Mouse (Mus musculus): ENCODE data around the gene Zfp710.

Zfp710 gene

DNA sequence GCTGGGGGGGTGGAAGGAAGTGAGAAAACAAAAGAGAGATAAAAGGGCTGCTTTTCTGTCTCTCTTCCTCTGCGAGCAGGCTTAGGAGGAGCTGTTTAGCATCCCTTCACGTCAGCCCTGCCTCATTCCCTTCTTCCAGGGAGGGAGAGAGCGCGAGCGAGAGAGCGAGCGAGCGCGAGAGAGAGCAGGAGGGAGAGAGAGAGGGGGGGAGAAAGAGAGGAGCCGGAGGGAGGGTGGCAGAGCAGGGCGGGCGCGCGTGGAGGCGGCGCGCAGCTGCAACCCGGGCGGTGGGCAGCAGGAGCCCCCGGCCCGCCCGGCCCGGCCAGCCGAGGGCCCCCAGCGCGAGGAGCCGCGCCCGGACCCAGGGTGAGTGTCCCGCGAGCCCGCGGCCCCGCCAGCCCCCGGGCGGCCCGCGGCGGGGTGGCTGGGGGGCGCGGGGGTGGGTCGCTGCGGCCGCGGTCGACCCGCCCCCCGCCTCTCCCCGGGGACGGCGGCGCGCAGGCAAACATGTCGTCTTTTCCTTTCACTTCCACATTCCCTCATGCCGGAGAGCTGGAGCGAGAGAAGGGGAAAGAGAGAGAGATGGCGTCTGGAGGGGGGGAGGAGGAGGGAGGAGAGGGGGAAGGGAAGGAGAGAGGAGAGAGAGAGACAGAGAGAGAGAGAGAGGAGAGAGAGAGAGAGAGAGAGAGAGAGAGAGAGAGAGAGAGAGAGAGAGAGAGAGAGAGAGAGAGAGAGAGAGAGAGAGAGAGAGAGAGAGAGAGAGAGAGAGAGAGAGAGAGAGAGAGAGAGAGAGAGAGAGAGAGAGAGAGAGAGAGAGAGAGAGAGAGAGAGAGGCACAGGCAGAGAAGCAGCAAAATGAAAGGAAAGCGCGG, 1.7 kb downstream of the Zfp710 start:
- CTCF ChIA-PET = interaction anchor here (0.7 to 0.8 kb wide), 2 partner anchors 58 to 216 kb away, joined by 3 to 11 read pairs; no protein-coding TSS in a partner anchor

- CTCF ChIA-PET = interaction anchor here (0.5 to 1.0 kb wide), 3 partner anchors 9 to 57 kb away, joined by 4 to 11 read pairs (median 5); no protein-coding TSS in a partner anchor
Observed at GRCm38 (mm10) chr7:80026990-80027635, 2.5 kb downstream of the Zfp710 start.

- CTCF ChIA-PET = interaction anchor here (0.5 to 1.0 kb wide), 3 partner anchors 8 to 56 kb away, joined by 3 to 5 read pairs (median 4); no protein-coding TSS in a partner anchor
Observed at GRCm38 (mm10) chr7:80027636-80028417, 3.2 kb downstream of the Zfp710 start.

DNA sequence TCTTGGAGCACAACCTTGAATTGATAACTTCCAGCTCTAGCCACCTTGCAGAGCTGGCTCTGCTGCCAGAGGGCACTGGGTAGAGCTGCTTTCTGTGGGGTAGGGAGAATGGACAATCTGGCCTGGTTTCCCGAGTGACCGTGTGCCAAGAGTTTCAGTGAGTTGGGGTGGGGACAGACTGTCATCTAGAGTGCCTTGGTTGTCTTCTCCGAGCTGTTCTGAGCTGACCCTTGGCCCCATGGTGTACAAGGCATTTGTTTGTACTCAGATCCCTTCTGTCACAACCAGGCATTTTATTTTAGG, 3.8 kb downstream of the Zfp710 start:
- CTCF ChIA-PET = interaction anchor here (0.6 kb wide), 2 partner anchors 19 to 20 kb away, joined by 3 to 5 read pairs; no protein-coding TSS in a partner anchor

DNA sequence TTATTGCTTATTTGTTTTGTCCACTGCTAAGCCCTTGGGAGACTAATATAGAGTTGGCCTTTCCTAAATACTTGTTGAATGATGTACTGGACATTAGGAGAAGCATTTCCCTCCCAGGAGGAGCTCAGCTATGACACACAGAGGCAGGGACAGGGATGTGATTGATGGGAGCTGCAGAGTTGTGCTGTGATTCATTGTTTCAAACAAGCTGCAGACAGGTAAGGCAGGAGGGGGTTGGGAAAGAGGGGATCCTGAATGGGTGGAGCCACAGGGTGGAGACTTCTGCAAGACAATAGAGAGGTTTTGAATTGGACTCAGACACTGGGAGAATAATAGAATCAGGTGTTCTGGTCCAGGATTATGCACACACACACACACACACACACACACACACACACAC, 5.4 kb downstream of the Zfp710 start:
- CTCF ChIA-PET = interaction anchor here (0.9 kb wide), 1 partner anchor 47 kb away, joined by 6 read pairs; no protein-coding TSS in a partner anchor

GRCm38 (mm10) chr7:80030486-80030885, 5.9 kb downstream of the Zfp710 start:
- CTCF ChIA-PET = interaction anchor here (0.6 to 0.9 kb wide), 2 partner anchors 47 to 149 kb away, joined by 4 to 6 read pairs; no protein-coding TSS in a partner anchor

GRCm38 (mm10) chr7:80030987-80031386, 6.4 kb downstream of the Zfp710 start:
- CTCF ChIA-PET = interaction anchor here (0.6 kb wide), 1 partner anchor 148 kb away, joined by 4 read pairs; no protein-coding TSS in a partner anchor

GRCm38 (mm10) chr7:80031478-80031877, 6.9 kb downstream of the Zfp710 start:
- CTCF ChIA-PET = interaction anchor here (0.5 to 0.6 kb wide), 2 partner anchors 20 to 148 kb away, joined by 3 to 4 read pairs; no protein-coding TSS in a partner anchor

GRCm38 (mm10) chr7:80032216-80033052, 7.8 kb downstream of the Zfp710 start:
- CTCF ChIA-PET = interaction anchor here (0.5 to 0.7 kb wide), 4 partner anchors 21 to 758 kb away, joined by 3 to 4 read pairs (median 3); no protein-coding TSS in a partner anchor

DNA sequence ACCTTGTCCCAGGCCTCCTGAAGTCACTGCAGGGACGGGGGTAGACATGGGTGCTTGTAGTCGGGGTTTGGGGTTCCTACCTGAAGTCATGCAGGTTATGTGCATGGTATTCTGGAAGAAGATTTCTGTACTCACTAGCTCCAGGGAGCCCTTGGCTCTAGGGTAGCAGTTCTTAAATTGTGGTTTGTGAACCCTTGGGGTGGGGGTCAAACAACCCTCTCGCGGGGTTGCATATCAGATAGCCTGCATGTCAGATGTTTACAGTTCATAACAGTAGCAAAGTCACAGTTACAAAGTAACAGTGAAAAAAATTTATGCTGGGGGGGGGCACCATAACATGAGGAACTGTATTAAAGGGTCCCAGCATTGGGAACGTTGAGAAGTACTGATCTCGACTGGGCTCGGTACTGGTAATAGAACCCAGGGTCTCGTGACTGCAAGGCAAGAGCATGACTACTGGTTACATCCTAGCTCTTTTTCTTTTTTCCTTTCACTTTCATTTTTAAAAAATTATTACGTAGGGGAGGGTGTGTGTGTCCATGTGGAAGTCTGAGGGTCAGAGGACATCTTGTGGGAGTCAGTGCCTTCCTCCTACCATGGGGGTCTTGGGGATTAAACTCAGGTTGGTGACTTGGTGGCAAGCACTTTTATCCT, 8.6 kb downstream of the Zfp710 start:
- CTCF ChIA-PET = interaction anchor here (0.6 to 0.7 kb wide), 2 partner anchors 247 to 757 kb away, joined by 3 read pairs; no protein-coding TSS in a partner anchor

DNA sequence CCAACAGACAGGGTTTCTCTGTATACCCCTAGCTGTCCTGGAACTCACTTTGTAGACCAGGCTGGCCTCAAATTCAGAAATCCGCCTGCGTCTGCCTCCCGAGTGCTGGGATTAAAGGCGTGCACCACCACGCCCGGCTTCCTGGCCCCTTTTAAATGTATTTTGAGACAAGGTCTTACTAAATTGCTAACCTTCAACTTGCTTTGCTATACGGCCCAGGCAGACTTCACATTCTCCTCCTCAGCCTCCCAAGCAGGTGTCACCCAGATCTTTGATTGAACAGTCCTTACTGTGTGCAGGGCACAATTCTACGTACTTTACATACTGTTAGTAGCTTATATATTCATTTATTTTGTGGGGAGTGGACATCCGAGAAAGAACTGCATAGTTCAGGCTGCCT, 9.2 kb downstream of the Zfp710 start:
- CTCF ChIA-PET = no interaction called here

DNA sequence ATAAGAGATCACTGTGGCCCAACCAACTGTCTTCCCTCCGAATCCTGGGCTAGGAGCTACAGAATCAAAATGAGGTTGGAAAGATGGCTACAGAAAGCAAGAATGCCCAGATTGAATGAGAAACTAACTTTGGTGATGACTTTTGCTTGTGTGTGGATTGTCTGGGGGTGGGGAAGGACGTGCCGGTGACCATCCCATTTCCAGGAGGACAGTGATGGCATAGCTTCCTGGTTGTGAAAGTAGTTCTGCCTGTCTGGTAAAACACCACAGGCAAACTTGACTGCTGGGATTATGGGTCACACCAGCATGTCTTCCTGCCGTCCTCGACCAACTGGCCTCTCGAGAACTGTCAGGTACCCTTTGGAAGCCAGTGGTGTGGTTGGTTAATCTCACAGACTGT, 10.5 kb downstream of the Zfp710 start:
- CTCF ChIA-PET = interaction anchor here (0.6 kb wide), 1 partner anchor 45 kb away, joined by 3 read pairs; no protein-coding TSS in a partner anchor

GRCm38 (mm10) chr7:80035748-80036147, 11.1 kb downstream of the Zfp710 start:
- CTCF ChIA-PET = interaction anchor here (0.6 to 1.3 kb wide), 2 partner anchors 8 to 46 kb away, joined by 3 to 5 read pairs; no protein-coding TSS in a partner anchor

DNA sequence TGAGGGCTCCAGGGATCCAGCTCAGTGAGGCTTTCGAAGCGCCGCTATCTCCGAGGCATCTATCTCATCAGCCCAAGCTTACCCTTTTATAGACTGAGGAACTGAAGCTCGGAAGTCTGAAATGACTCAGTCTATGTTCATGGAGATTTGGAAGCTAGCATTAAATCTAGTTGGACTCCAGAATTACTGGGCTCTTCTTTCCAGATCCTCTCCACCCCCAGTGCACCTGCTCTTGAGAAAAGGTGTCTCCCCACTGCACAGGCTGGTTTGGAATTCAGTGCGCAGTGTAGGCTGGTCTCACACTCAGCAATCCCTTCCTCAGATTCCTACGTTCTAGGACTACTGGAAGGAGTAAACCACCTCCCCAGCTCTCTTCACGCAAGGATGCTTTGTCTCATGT, 15.1 kb downstream of the Zfp710 start:
- CTCF ChIA-PET = no interaction called here

GRCm38 (mm10) chr7:80044170-80044569, 19.6 kb downstream of the Zfp710 start:
- CTCF ChIA-PET = interaction anchor here (0.6 to 1.1 kb wide), 3 partner anchors 8 to 294 kb away, joined by 3 to 5 read pairs (median 4); no protein-coding TSS in a partner anchor

DNA sequence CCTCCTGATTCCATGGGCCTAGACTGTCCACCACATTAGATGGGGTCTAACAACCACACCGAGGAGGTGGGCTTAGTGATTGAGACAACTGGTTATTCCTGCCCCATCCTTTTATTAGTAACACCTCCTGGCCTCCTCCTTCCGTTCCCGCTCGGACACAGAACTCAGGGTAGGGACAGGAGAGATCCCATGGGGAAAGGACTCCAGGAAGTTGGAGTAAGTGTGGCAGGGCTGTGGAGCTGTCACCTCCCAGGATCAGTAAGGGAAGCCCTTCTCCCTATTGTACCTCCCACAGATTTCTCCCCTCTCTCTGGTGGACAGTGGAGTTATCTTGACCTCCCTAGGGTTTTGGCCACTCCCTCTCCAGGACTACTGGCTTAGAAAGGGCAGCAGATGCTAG, 22.4 kb downstream of the Zfp710 start:
- CTCF ChIA-PET = interaction anchor here (0.6 kb wide), 1 partner anchor 772 kb away, joined by 6 read pairs; no protein-coding TSS in a partner anchor

DNA sequence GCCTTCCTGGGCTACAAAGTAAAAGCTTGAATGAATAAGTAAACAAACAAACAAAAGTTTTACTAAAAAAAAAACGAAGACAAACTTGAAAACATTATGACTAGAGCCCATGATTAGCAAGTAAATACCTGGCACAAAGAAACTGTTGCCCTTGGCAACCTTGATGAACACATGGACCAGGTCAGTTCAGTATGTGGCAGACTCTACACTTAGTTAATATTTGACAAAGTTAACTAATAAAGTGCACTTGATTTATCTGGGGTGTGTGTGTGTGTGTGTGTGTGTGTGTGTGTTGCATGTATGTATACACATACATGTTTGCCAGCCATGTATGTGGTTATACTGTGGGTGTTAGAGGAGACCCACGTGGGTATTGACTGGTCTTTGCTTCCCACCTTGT, 25.1 kb downstream of the Zfp710 start:
- CTCF ChIA-PET = interaction anchor here (0.7 to 1.0 kb wide), 2 partner anchors 25 to 32 kb away, joined by 3 read pairs; no protein-coding TSS in a partner anchor

DNA sequence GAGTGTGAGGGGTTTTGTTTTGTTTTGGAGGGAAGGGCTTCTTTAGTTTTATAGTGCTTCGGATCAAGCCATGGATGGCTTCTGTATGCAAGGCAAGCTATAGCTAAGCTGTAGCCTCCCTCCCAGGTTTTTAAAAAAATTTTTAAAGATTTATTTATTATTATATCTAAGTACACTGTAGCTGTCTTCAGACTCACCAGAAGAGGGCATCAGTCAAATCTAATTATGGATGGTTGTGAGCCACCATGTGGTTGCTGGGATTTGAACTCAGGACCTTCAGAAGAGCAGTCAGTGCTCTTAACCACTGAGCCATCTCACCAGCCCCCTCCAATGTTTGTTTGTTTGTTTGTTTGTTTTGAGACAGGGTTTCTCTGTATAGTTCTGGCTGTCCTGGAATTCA, 25.8 kb downstream of the Zfp710 start:
- CTCF ChIA-PET = interaction anchor here (0.7 kb wide), 1 partner anchor 31 kb away, joined by 3 read pairs; no protein-coding TSS in a partner anchor

DNA sequence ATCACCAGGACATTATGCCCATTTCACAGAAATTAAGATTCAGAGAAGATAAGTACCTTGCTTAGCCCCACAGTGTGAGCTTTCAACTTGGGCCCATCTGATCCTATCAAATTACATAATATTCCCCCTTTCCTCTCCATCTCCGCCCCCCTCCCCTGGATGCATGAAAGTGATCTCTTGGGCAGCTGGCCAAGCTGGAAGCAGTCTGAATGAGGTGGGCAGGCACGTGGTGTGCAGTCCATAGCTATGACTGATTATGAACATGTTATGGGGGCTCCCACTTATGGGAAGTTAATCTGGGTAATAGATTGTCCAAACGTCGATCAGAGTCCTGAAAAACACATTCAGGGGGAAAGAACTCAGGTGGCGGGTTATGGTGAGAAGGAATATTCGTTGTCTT, 27.2 kb downstream of the Zfp710 start:
- CTCF ChIA-PET = interaction anchor here (1.0 kb wide), 1 partner anchor 8 kb away, joined by 5 read pairs; no protein-coding TSS in a partner anchor
